Mouse (Mus musculus) C2C12 (cell line): ENCODE data around the gene Mslnl. TPM values are rescaled to one million over a fixed set of nuclear protein-coding genes. Genes with fewer than 3 reads are reported as not detected.
A peak's percentile ranks its signal among the peaks of the same experiment; 100 is the strongest.
"Not testable (repeated sequence)": the region's sequence is repeated elsewhere in the genome, so short reads cannot be mapped to it uniquely, and the experiment has no call there.

Experiments used
- H3K27me3 ChIP-seq: one replicate; pipeline ENCODE4 v1.6.1; 2011; ENCODE audit not compliant: control insufficient read depth, insufficient read depth, insufficient read length
- H3K36me3 ChIP-seq: one replicate; pipeline ENCODE4 v1.6.1; 2011; ENCODE audit not compliant: control insufficient read depth, insufficient read depth
- H3K4me3 ChIP-seq: one replicate; pipeline ENCODE4 v1.5.1; 2011; ENCODE audit warnings: mild to moderate bottlenecking, control low read depth; ENCODE audit not compliant: poor library complexity, insufficient read depth, severe bottlenecking
- H3K79me2 ChIP-seq: one replicate; pipeline ENCODE4 v1.6.1; 2011; ENCODE audit not compliant: control insufficient read depth, insufficient read depth
- H3K79me3 ChIP-seq: one replicate; pipeline ENCODE4 v1.6.1; 2011; ENCODE audit warnings: low read depth, control low read depth
- H3ac ChIP-seq: one replicate; pipeline ENCODE3; 2011; ENCODE audit warnings: low read depth; ENCODE audit not compliant: control insufficient read depth, insufficient read length
- CEBPB ChIP-seq: IDR thresholded peaks from one replicate; pipeline ENCODE4 v1.6.1; 2011; ENCODE audit warnings: low read depth, mild to moderate bottlenecking, control low read depth, moderate library complexity
- CTCF ChIP-seq: IDR thresholded peaks from one replicate; pipeline ENCODE4 v1.5.1; 2011; ENCODE audit not compliant: control insufficient read depth, insufficient read depth, insufficient read length
- FOSL1 ChIP-seq: IDR thresholded peaks from one replicate; pipeline ENCODE4 v1.8.0; 2011; ENCODE audit warnings: mild to moderate bottlenecking, low read length; ENCODE audit not compliant: poor library complexity, insufficient read depth, severe bottlenecking
- MAX ChIP-seq: IDR thresholded peaks from one replicate; pipeline ENCODE4 v1.6.1; 2011; ENCODE audit warnings: mild to moderate bottlenecking, control low read depth
- MYOD1 ChIP-seq: IDR thresholded peaks from one replicate; pipeline ENCODE4 v1.6.1; 2011; ENCODE audit warnings: low read depth; ENCODE audit not compliant: control insufficient read depth, insufficient read length
- MYOG ChIP-seq: IDR thresholded peaks from one replicate; pipeline ENCODE4 v1.6.1; 2011; ENCODE audit not compliant: control insufficient read depth, insufficient read length; ENCODE audit errors: extremely low read depth
- USF1 ChIP-seq: IDR thresholded peaks from one replicate; pipeline ENCODE4 v1.6.1; 2011; ENCODE audit warnings: low read depth, mild to moderate bottlenecking, control low read depth, moderate library complexity
- polyA plus RNA-seq: library from polyadenylated mRNA; unstranded; fragments of >200 nt; fragmentation: generic; extraction: Trizol; gene quantifications from one replicate; pipeline ENCODE4 v1.2.1, GENCODE M21; 2012; ENCODE audit warnings: missing spikeins

The Mslnl gene
- polyA plus RNA-seq, 1 experiment, result not detected

DNA sequence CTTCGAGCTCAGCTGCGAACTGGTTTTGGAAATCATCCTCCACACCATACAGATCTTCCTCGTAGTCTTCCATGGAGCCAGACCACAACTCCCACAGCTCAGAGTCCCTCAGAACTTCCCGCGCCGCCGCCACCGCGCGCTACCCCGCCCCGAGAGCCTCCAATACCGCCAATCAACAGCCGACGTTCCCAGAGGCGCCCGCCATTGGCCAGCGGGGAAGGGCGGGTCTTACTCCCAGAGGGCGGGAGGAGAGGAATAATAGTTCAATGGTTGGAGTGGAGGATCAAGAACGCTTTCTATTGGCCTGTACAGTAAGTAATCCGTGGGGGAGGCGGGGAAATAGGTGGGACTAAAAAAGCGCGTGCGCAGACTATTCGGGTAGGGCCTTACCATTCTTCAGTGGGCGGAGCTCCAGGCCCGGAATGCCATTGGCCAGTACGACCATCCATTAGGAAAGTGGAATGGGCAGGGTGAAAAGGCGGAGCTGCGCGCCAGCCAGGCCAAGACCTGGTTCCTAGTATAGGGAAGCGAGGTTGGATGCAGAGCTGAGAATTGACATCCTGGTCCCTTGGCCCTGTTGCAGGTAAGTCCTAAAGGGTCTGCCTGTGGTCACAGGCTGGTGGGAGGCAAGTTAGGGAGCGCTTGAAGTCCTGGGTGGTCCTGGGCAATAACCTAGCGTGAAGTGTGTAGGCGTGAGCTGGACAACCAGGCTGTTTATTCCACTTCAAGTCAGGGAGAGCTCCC is 8.4 kb upstream of the Mslnl start, which contains the start of the genes Chtf18 and Rpusd1:
Chtf18 (minus strand) TSS at position 155 of the 744 bp plus-strand sequence.
Rpusd1 (plus strand) TSS at position 406 of the 744 bp plus-strand sequence.
- Histone ChIP-seq H3K4me3 (peak within 1 kb of the TSS; percentile 74), H3ac (peak within 1 kb of the TSS; percentile 98), H3K79me2 (peaks cover 31% of the 10 kb centered on the region), H3K36me3 (peaks cover 3% of the 10 kb centered on the region), H3K79me3 (peaks cover 6% of the 10 kb centered on the region), H3K27me3 (no peaks in the 10 kb centered on the region)
- TF ChIP-seq USF1 (no peak), MAX (peak; percentile 29)

- Histone ChIP-seq H3K79me3 (peaks cover 6% of the 10 kb centered on the region), H3ac (peak overlapping the region; percentile 65), H3K27me3 (no peaks in the 10 kb centered on the region), H3K79me2 (peaks cover 31% of the 10 kb centered on the region), H3K4me3 (peak overlapping the region; percentile 60), H3K36me3 (peaks cover 3% of the 10 kb centered on the region)
- TF ChIP-seq CTCF (no peak), MAX (no peak), MYOD1 (no peak), CEBPB (no peak), MYOG (no peak), USF1 (no peak), FOSL1 (no peak)
These were observed 7.9 kb upstream of the Mslnl start for GRCm38 (mm10) chr17:25728009-25728270.

- TF ChIP-seq USF1 (no peak), CTCF (peak; percentile 81), MYOG (no peak), MAX (no peak), CEBPB (no peak), FOSL1 (no peak)
- H3K4me3 ChIP-seq, result no peak overlapping the region
- H3K79me3 ChIP-seq, result peaks cover 3% of the 10 kb centered on the region
- no peaks in the 10 kb centered on the region for H3K36me3 ChIP-seq
- peaks cover 18% of the 10 kb centered on the region for H3K79me2 ChIP-seq
- H3K27me3 ChIP-seq, result peaks cover 3% of the 10 kb centered on the region
- no peak overlapping the region for H3ac ChIP-seq
These were observed 3.8 kb upstream of the Mslnl start for GRCm38 (mm10) chr17:25732082-25732481.

- Histone ChIP-seq H3K79me3 (no peaks in the 10 kb centered on the region), H3K27me3 (peaks cover 20% of the 10 kb centered on the region), H3K36me3 (no peaks in the 10 kb centered on the region), H3K79me2 (no peaks in the 10 kb centered on the region), H3K4me3 (no peak overlapping the region), H3ac (no peak overlapping the region)
- TF ChIP-seq FOSL1 (no peak), MAX (no peak)
These were observed 596 bp upstream of the Mslnl start for GRCm38 (mm10) chr17:25735246-25735645.

DNA sequence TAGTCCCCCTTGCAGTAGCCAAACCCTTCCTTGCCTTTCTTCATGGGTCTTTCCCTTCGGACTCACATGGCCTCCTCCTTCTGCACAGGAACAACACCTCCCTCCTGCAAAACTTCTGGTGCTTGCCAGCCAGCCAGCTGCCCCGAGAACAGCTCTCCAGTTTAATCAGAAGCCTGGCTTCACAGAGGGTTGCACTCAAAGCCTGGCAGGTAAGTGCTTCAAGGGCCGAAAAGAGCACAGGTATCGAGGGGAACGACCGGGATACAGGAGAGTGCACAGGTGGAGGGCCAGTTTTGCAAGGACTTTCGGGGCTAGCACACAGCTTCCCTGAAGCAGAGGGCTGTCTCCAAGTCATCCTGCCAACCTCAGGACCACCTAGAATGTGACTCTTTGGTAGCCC is 3.0 kb downstream of the Mslnl start:
- no peaks in the 10 kb centered on the region for H3K36me3 ChIP-seq
- no peaks in the 10 kb centered on the region for H3K79me3 ChIP-seq
- H3ac ChIP-seq, result no peak overlapping the region
- no peaks in the 10 kb centered on the region for H3K79me2 ChIP-seq
- TF ChIP-seq MYOD1 (no peak), FOSL1 (no peak), MYOG (no peak), CTCF (no peak), CEBPB (no peak), MAX (no peak), USF1 (no peak)
- H3K4me3 ChIP-seq, result no peak overlapping the region
- H3K27me3 ChIP-seq, result peaks cover 20% of the 10 kb centered on the region

DNA sequence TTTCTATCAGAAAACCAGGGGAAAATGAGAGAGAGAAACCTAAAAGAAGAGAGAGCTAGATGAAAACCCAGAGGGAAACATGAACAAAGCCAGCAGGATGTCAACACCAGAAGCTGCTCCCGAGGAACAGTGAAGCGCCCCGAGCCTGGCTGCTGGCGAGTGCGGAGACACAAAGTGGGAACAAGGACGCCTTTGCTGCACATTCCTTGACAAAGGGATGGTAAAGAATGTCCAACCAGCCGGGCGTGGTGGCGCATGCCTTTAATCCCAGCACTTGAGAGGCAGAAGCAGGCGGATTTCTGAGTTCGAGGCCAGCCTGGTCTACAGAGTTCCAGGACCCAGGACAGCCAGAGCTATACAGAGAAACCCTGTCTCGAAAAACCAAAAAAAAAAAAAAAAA is 5.6 kb downstream of the Mslnl start:
- not testable (repeated sequence) for H3K79me2 ChIP-seq, H3K36me3 ChIP-seq, H3K79me3 ChIP-seq, H3ac ChIP-seq, H3K4me3 ChIP-seq
- H3K27me3 ChIP-seq, result peaks cover 20% of the 10 kb centered on the region

- peaks cover 7% of the 10 kb centered on the region for H3K27me3 ChIP-seq
- H3K4me3 ChIP-seq, result no peak overlapping the region
- no peaks in the 10 kb centered on the region for H3K36me3 ChIP-seq
- no peaks in the 10 kb centered on the region for H3K79me2 ChIP-seq
- H3K79me3 ChIP-seq, result no peaks in the 10 kb centered on the region
- TF ChIP-seq USF1 (no peak), MYOG (no peak), MYOD1 (no peak), MAX (no peak), FOSL1 (no peak), CEBPB (no peak), CTCF (no peak)
- no peak overlapping the region for H3ac ChIP-seq
These were observed 8.0 kb downstream of the Mslnl start for GRCm38 (mm10) chr17:25743831-25744230.
